Mouse (Mus musculus) embryonic fibroblast, embryonic 13.5 days (primary cell): ENCODE measurements at regions not wholly inside any gene's neighbourhood (a gene's known extent, or its start where the extent isn't known, plus 50 kb on each side); places are given as distances from the start of the nearest gene placed in this dataset.

ENCODE experiments used
- CTCF ChIP-seq: IDR thresholded peaks from 2 replicates; pipeline ENCODE4 v1.5.1; 2011; ENCODE audit warnings: mild to moderate bottlenecking, control low read depth, low read length, moderate library complexity, borderline replicate concordance; ENCODE audit not compliant: insufficient read depth
- POLR2A ChIP-seq: IDR thresholded peaks from 2 replicates; pipeline ENCODE4 v1.6.1; 2011; ENCODE audit warnings: low read depth, mild to moderate bottlenecking, control low read depth, low read length, moderate library complexity

DNA sequence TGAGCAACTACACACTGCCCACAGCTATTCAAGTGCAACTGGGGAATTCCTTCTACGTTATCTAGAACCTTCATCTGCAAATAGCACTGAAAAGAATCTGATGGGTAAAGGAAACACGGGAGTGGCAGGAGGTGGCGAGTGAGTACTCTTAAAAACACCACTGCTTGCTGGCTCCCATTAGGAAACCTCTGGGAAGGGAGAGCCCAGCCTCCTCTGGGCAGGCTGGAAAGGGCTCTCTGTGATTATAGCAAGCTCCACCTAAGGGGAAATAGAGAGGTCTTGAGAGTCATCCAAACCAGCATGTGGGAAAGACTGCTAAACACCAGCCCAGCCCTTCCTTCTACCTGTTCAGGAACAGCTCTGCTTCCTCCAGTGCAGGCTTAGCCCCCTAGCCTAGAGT lies 189.0 kb upstream of the Zfp637 start:
- TF ChIP-seq POLR2A (no peak), CTCF (no peak)
